24 mouse cellular contexts compared by ENCODE assay signal in the genomic region with DNA sequence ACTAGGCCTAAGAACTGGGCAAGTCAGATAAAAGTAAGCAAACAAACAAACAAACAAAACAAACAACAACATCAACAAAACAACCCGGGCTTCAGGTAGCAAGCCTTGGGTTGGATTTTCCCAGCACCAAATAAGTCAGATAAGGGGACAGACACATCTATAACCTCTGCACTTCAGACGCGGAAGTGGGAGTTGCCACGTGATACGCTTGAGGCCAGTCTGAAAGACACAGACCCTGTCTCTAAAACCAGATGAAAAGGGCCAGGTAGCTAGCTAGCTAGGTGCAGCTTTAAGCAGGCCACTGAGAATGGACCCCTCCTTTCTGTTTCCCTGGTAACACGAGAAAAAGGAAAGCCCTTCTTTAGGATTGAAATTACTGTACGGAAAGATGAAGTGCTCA.
"Had no signal": no experiment of that assay in that cellular context is flagged by ENCODE, and none has a peak within 500 bp of the region (broad histone marks: within the 10 kb centered on the region; RNA-seq: fewer than 3 reads in every experiment).

No protein-coding gene starts in this region.

- H3K9ac ChIP-seq: embryonic facial prominence, embryonic 12.5 days; embryonic facial prominence, embryonic 13.5 days; embryonic facial prominence, embryonic 15.5 days; forebrain, embryonic 12.5 days; forebrain, embryonic 13.5 days; forebrain, embryonic 15.5 days; forebrain, postnatal 0 days had no signal

- H3K9me3 ChIP-seq: embryonic facial prominence, embryonic 10.5 days; embryonic facial prominence, embryonic 12.5 days; embryonic facial prominence, embryonic 13.5 days; embryonic facial prominence, embryonic 15.5 days; forebrain, embryonic 10.5 days; forebrain, embryonic 12.5 days; forebrain, embryonic 13.5 days; forebrain, embryonic 15.5 days had no signal

- DNase-seq: cerebellum, adult 9-10 months; cerebellum, adult 9-11 months; cerebellum, postnatal 10 days; cerebellum, postnatal 25 days; cerebellum, postnatal 36 days; embryo, embryonic 11 days; forebrain, postnatal 0 days; gastrocnemius, adult 2 months; gastrocnemius, postnatal 10 days; gastrocnemius, postnatal 14 days; gastrocnemius, postnatal 25 days; gastrocnemius, postnatal 36 days; heart, adult 11 months; heart, adult 18-20 months; heart, adult 2 months had no signal

- H3K4me3 ChIP-seq: embryonic facial prominence, embryonic 10.5 days; embryonic facial prominence, embryonic 12.5 days; embryonic facial prominence, embryonic 13.5 days; embryonic facial prominence, embryonic 15.5 days; erythroblast, embryonic 14.5 days; forebrain, embryonic 10.5 days; forebrain, embryonic 12.5 days; forebrain, embryonic 13.5 days; forebrain, embryonic 15.5 days; gastrocnemius, adult 2 months; heart, adult 2 months had no signal

- H3K4me2 ChIP-seq: embryonic facial prominence, embryonic 12.5 days; embryonic facial prominence, embryonic 13.5 days; embryonic facial prominence, embryonic 15.5 days; forebrain, embryonic 12.5 days; forebrain, embryonic 13.5 days; forebrain, embryonic 15.5 days had no signal

- H3K27me3 ChIP-seq: embryonic facial prominence, embryonic 12.5 days; embryonic facial prominence, embryonic 13.5 days; embryonic facial prominence, embryonic 15.5 days; forebrain, embryonic 13.5 days; forebrain, embryonic 15.5 days had no signal

- H3K36me3 ChIP-seq: embryonic facial prominence, embryonic 10.5 days; embryonic facial prominence, embryonic 12.5 days; embryonic facial prominence, embryonic 13.5 days; embryonic facial prominence, embryonic 15.5 days; forebrain, embryonic 10.5 days; forebrain, embryonic 12.5 days; forebrain, embryonic 15.5 days had no signal

- H3K27ac ChIP-seq: embryonic facial prominence, embryonic 10.5 days; embryonic facial prominence, embryonic 12.5 days; embryonic facial prominence, embryonic 13.5 days; embryonic facial prominence, embryonic 15.5 days; forebrain, embryonic 10.5 days; forebrain, embryonic 12.5 days; forebrain, embryonic 13.5 days; forebrain, embryonic 15.5 days; gastrocnemius, adult 2 months; heart, adult 2 months had no signal

- H3K4me1 ChIP-seq: embryonic facial prominence, embryonic 10.5 days; embryonic facial prominence, embryonic 12.5 days; embryonic facial prominence, embryonic 13.5 days; embryonic facial prominence, embryonic 15.5 days; forebrain, embryonic 10.5 days; forebrain, embryonic 12.5 days; forebrain, embryonic 13.5 days; forebrain, embryonic 15.5 days had no signal
